Mouse (Mus musculus): ENCODE measurements at regions not wholly inside any gene's neighbourhood (a gene's known extent, or its start where the extent isn't known, plus 50 kb on each side); places are given as distances from the start of the nearest gene placed in this dataset.

- H3K27me3 ChIP-seq (ENCODE audit: control insufficient read depth, insufficient read depth, low read length, poor library complexity, severe bottlenecking): 0 out of 2 replicates have a peak, but pooled peaks cover 2% of the 10 kb centered on the region
These were observed 73.6 kb downstream of the Hes1 start for GRCm38 (mm10) chr16:30137812-30138211.

GRCm38 (mm10) chr16:30144818-30145464 is 80.8 kb downstream of the Hes1 start:
- Histone ChIP-seq H3K36me3 (ENCODE audit: control insufficient read depth, insufficient read depth, low read length, poor library complexity, severe bottlenecking) (no peaks in the 10 kb centered on the region), H3K4me1 (ENCODE audit: control insufficient read depth, insufficient read depth, low read length) (no peaks in the 10 kb centered on the region), H3K9ac (ENCODE audit: low read depth, poor library complexity, severe bottlenecking) (0 out of 2 replicates have a peak overlapping the region, but pooled peaks have one; percentile 18), H3K9me3 (replicated peaks; ENCODE audit: control insufficient read depth, insufficient read depth, low read length, poor library complexity, severe bottlenecking) (no peaks in the 10 kb centered on the region), H3K27me3 (ENCODE audit: control insufficient read depth, insufficient read depth, low read length, poor library complexity, severe bottlenecking) (no peaks in the 10 kb centered on the region), H3K27ac (ENCODE audit: insufficient read depth, low read length) (no peak overlapping the region), H3K4me3 (ENCODE audit: low read depth, low read length) (no peak overlapping the region)
- TF ChIP-seq POLR2A (IDR thresholded peaks at IDR 0.05; ENCODE audit: insufficient read depth, low read length): no peak

More at GRCm38 (mm10) chr16:30137812-30138211, 73.6 kb downstream of the Hes1 start:
- Histone ChIP-seq H3K9ac (ENCODE audit: low read depth, poor library complexity, severe bottlenecking) (no peak overlapping the region), H3K4me3 (ENCODE audit: low read depth, low read length) (no peak overlapping the region), H3K9me3 (replicated peaks; ENCODE audit: control insufficient read depth, insufficient read depth, low read length, poor library complexity, severe bottlenecking) (no peaks in the 10 kb centered on the region), H3K27ac (ENCODE audit: insufficient read depth, low read length) (no peak overlapping the region), H3K4me1 (ENCODE audit: control insufficient read depth, insufficient read depth, low read length) (peaks cover under 1% of the 10 kb centered on the region), H3K36me3 (ENCODE audit: control insufficient read depth, insufficient read depth, low read length, poor library complexity, severe bottlenecking) (no peaks in the 10 kb centered on the region)
- no peak for TF ChIP-seq EP300 (IDR thresholded peaks at IDR 0.05; ENCODE audit: insufficient read depth, low read depth, low read length)
- no peak for TF ChIP-seq POLR2A (IDR thresholded peaks at IDR 0.05; ENCODE audit: insufficient read depth, low read length)
- TF ChIP-seq CTCF (IDR thresholded peaks at IDR 0.05; ENCODE audit: low read depth, low read length): no peak

GRCm38 (mm10) chr16:30145465-30146207 is 81.5 kb downstream of the Hes1 start:
- Histone ChIP-seq H3K9me3 (replicated peaks; ENCODE audit: control insufficient read depth, insufficient read depth, low read length, poor library complexity, severe bottlenecking) (no peaks in the 10 kb centered on the region), H3K36me3 (ENCODE audit: control insufficient read depth, insufficient read depth, low read length, poor library complexity, severe bottlenecking) (no peaks in the 10 kb centered on the region), H3K27ac (ENCODE audit: insufficient read depth, low read length) (no peak overlapping the region), H3K9ac (ENCODE audit: low read depth, poor library complexity, severe bottlenecking) (0 out of 2 replicates have a peak overlapping the region, but pooled peaks have one; percentile 18), H3K4me1 (ENCODE audit: control insufficient read depth, insufficient read depth, low read length) (no peaks in the 10 kb centered on the region), H3K27me3 (ENCODE audit: control insufficient read depth, insufficient read depth, low read length, poor library complexity, severe bottlenecking) (no peaks in the 10 kb centered on the region), H3K4me3 (ENCODE audit: low read depth, low read length) (no peak overlapping the region)
- TF ChIP-seq POLR2A (IDR thresholded peaks at IDR 0.05; ENCODE audit: insufficient read depth, low read length) (no peak), CTCF (IDR thresholded peaks at IDR 0.05; ENCODE audit: low read depth, low read length) (no peak), EP300 (IDR thresholded peaks at IDR 0.05; ENCODE audit: insufficient read depth, low read depth, low read length) (no peak)

- H3K9me3 ChIP-seq (replicated peaks; ENCODE audit: control insufficient read depth, insufficient read depth, low read length, poor library complexity, severe bottlenecking): no peaks in the 10 kb centered on the region
- no peaks in the 10 kb centered on the region for H3K4me1 ChIP-seq (ENCODE audit: control insufficient read depth, insufficient read depth, low read length)
- H3K9ac ChIP-seq (ENCODE audit: low read depth, poor library complexity, severe bottlenecking): no peak overlapping the region
- TF ChIP-seq CTCF (IDR thresholded peaks at IDR 0.05; ENCODE audit: low read depth, low read length): no peak
- TF ChIP-seq EP300 (IDR thresholded peaks at IDR 0.05; ENCODE audit: insufficient read depth, low read depth, low read length): no peak
- no peak for TF ChIP-seq POLR2A (IDR thresholded peaks at IDR 0.05; ENCODE audit: insufficient read depth, low read length)
- no peaks in the 10 kb centered on the region for H3K27me3 ChIP-seq (ENCODE audit: control insufficient read depth, insufficient read depth, low read length, poor library complexity, severe bottlenecking)
- no peak overlapping the region for H3K27ac ChIP-seq (ENCODE audit: insufficient read depth, low read length)
- H3K36me3 ChIP-seq (ENCODE audit: control insufficient read depth, insufficient read depth, low read length, poor library complexity, severe bottlenecking): no peaks in the 10 kb centered on the region
- no peak overlapping the region for H3K4me3 ChIP-seq (ENCODE audit: low read depth, low read length)
These were observed 82.0 kb downstream of the Hes1 start for GRCm38 (mm10) chr16:30146208-30146525.

GRCm38 (mm10) chr16:30147296-30147695 is 83.1 kb downstream of the Hes1 start:
- Histone ChIP-seq H3K4me1 (ENCODE audit: control insufficient read depth, insufficient read depth, low read length) (no peaks in the 10 kb centered on the region), H3K36me3 (ENCODE audit: control insufficient read depth, insufficient read depth, low read length, poor library complexity, severe bottlenecking) (no peaks in the 10 kb centered on the region), H3K4me3 (ENCODE audit: low read depth, low read length) (no peak overlapping the region), H3K9me3 (replicated peaks; ENCODE audit: control insufficient read depth, insufficient read depth, low read length, poor library complexity, severe bottlenecking) (no peaks in the 10 kb centered on the region), H3K27ac (ENCODE audit: insufficient read depth, low read length) (no peak overlapping the region), H3K27me3 (ENCODE audit: control insufficient read depth, insufficient read depth, low read length, poor library complexity, severe bottlenecking) (no peaks in the 10 kb centered on the region), H3K9ac (ENCODE audit: low read depth, poor library complexity, severe bottlenecking) (no peak overlapping the region)
- TF ChIP-seq CTCF (IDR thresholded peaks at IDR 0.05; ENCODE audit: low read depth, low read length): no peak

GRCm38 (mm10) chr16:30151104-30151503 is 86.9 kb downstream of the Hes1 start:
- H3K9me3 ChIP-seq (replicated peaks; ENCODE audit: control insufficient read depth, insufficient read depth, low read length, poor library complexity, severe bottlenecking): no peaks in the 10 kb centered on the region
- peaks cover 5% of the 10 kb centered on the region for H3K4me1 ChIP-seq (ENCODE audit: control insufficient read depth, insufficient read depth, low read length)
- no peak overlapping the region for H3K4me3 ChIP-seq (ENCODE audit: low read depth, low read length)
- TF ChIP-seq EP300 (IDR thresholded peaks at IDR 0.05; ENCODE audit: insufficient read depth, low read depth, low read length) (no peak), CTCF (IDR thresholded peaks at IDR 0.05; ENCODE audit: low read depth, low read length) (no peak), POLR2A (IDR thresholded peaks at IDR 0.05; ENCODE audit: insufficient read depth, low read length) (no peak)
- no peak overlapping the region for H3K9ac ChIP-seq (ENCODE audit: low read depth, poor library complexity, severe bottlenecking)
- H3K27me3 ChIP-seq (ENCODE audit: control insufficient read depth, insufficient read depth, low read length, poor library complexity, severe bottlenecking): no peaks in the 10 kb centered on the region
- H3K27ac ChIP-seq (ENCODE audit: insufficient read depth, low read length): no peak overlapping the region
- no peaks in the 10 kb centered on the region for H3K36me3 ChIP-seq (ENCODE audit: control insufficient read depth, insufficient read depth, low read length, poor library complexity, severe bottlenecking)
